Comparison of ENCODE assay signal across 26 mouse cellular contexts in the genomic region with DNA sequence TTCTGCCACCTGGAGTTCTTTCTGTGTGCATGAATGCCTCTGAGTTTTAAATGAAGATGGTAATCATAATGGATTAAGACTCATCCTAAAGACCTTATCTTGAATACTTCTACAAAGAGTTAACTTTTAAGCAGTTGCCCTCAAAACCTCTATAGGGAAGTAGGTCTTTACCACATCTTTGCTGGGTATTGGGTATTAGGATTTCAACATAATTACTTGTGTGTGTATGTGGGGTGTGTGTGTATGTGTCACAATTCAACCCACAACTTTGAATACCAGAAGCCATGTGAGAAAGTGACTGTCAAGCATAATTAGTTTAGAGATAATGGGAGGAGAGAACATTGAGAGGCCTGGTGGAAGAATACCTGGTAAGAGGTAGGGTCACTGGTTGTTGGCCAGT.
"Had no signal": no experiment of that assay in that cellular context is flagged by ENCODE, and none has a peak within 500 bp of the region (broad histone marks: within the 10 kb centered on the region; RNA-seq: fewer than 3 reads in every experiment).

No protein-coding gene starts in this region.

- H3K9me3 ChIP-seq: heart, embryonic 13.5 days; heart, embryonic 15.5 days; hindbrain, embryonic 10.5 days; hindbrain, embryonic 12.5 days; intestine, embryonic 15.5 days; limb, embryonic 10.5 days; limb, embryonic 12.5 days; liver, embryonic 13.5 days had no signal

- ATAC-seq: hindbrain, embryonic 16.5 days; inflammation-experienced regulatory T-cells, adult 6 months; intestine, embryonic 15.5 days; intestine, postnatal 0 days had no signal

- H3K4me2 ChIP-seq: heart, embryonic 11.5 days; heart, embryonic 13.5 days; heart, embryonic 15.5 days; hindbrain, embryonic 12.5 days; hindbrain, embryonic 14.5 days; intestine, embryonic 15.5 days; limb, embryonic 12.5 days; liver, embryonic 11.5 days; liver, embryonic 13.5 days had no signal

- DNase-seq: gastrocnemius, adult 2 months; gastrocnemius, postnatal 10 days; gastrocnemius, postnatal 25 days; heart, adult 2 months; heart, postnatal 14 days; heart, postnatal 36 days; kidney, adult 18-20 months; kidney, adult 8-10 months; kidney, postnatal 10 days; kidney, postnatal 25 days; liver; liver, embryonic 13.5 days had no signal

- H3K4me1 ChIP-seq: heart, embryonic 13.5 days; heart, embryonic 15.5 days; hindbrain, embryonic 10.5 days; hindbrain, embryonic 12.5 days; intestine, embryonic 15.5 days; limb, embryonic 10.5 days; limb, embryonic 12.5 days; liver, embryonic 13.5 days had no signal

- H3K4me3 ChIP-seq: gastrocnemius, adult 2 months; heart, adult 2 months; heart, embryonic 13.5 days; heart, embryonic 15.5 days; hindbrain, embryonic 10.5 days; hindbrain, embryonic 12.5 days; intestine, embryonic 15.5 days; left cerebral cortex, adult 2 months; limb, embryonic 10.5 days; limb, embryonic 12.5 days; liver, embryonic 13.5 days had no signal

- H3K9ac ChIP-seq: heart, embryonic 13.5 days; heart, embryonic 15.5 days; hindbrain, embryonic 12.5 days; hindbrain, embryonic 14.5 days; intestine, embryonic 15.5 days; limb, embryonic 12.5 days; liver, embryonic 13.5 days had no signal

- H3K36me3 ChIP-seq: heart, embryonic 13.5 days; heart, embryonic 15.5 days; hindbrain, embryonic 10.5 days; hindbrain, embryonic 12.5 days; intestine, embryonic 15.5 days; limb, embryonic 10.5 days; limb, embryonic 12.5 days; liver, embryonic 13.5 days had no signal

- H3K27me3 ChIP-seq: heart, embryonic 13.5 days; heart, embryonic 15.5 days; hindbrain, embryonic 12.5 days; intestine, embryonic 15.5 days; limb, embryonic 12.5 days; liver, embryonic 13.5 days had no signal

- H3K27ac ChIP-seq: gastrocnemius, adult 2 months; heart, adult 2 months; heart, embryonic 13.5 days; heart, embryonic 15.5 days; hindbrain, embryonic 10.5 days; hindbrain, embryonic 12.5 days; hindbrain, embryonic 14.5 days; intestine, embryonic 15.5 days; left cerebral cortex, adult 2 months; limb, embryonic 10.5 days; limb, embryonic 12.5 days; liver, embryonic 13.5 days had no signal
